Mouse (Mus musculus) embryo, embryonic 10.5 days (tissue): Measurements from ENCODE around the gene Ccdc122.
"Not testable (repeated sequence)": the region's sequence is repeated elsewhere in the genome, so short reads cannot be mapped to it uniquely, and the experiment has no call there.

Experiments used
- DNase-seq: peaks from one replicate; pipeline ENCODE4 v3.0.0-alpha.2; 2015; ENCODE audit warnings: low spot score

Gene Ccdc122

GRCm38 (mm10) chr14:77036226-77037046 lies at the start of gene Ccdc122, which contains the start of gene Lacc1:
Gene Ccdc122, plus strand, starts transcription at chr14:77036772.
Gene Lacc1, minus strand, starts transcription at chr14:77036904.
- DNase-seq = peak; percentile 77

DNA sequence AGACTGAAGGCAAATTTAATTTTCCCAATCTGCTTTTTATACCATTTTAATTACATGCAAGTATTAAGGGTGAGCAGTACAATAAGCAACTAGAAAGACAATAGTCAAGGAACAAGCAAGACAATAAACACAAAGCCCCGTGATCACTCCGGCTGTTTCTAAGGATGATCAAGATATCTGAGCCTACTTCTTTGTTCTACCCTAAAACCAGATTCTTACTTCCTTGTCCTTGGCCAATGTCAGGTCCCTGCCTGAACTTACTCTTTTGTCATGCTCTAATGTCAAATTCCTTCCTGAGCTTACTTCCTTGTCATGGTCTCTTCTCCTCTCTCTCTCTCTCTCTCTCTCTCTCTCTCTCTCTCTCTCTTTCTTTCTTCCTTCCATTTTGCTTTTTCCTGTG lies 46.2 kb upstream of the Ccdc122 start:
- DNase-seq = not testable (repeated sequence)

DNA sequence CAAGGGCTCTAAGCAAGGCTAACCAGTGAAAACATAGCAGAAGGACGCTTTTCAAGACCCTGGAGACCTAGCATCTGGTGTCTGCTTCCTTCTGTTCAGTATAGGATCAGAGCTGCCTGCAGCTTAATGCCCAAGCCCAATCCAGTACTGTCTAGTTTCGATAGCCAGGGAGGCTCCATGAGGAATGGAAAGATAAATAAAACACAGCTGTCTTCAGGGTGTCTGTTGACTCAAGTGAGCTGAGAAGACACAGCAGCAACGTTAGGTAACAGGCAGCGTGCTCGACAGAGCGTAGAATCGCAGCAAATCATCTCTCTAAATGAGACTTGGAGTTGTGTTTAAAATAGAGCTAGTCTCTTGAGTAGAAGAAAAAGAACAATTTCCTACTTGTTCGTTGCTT lies 31.8 kb upstream of the Ccdc122 start:
- peak; percentile 49 for DNase-seq

DNA sequence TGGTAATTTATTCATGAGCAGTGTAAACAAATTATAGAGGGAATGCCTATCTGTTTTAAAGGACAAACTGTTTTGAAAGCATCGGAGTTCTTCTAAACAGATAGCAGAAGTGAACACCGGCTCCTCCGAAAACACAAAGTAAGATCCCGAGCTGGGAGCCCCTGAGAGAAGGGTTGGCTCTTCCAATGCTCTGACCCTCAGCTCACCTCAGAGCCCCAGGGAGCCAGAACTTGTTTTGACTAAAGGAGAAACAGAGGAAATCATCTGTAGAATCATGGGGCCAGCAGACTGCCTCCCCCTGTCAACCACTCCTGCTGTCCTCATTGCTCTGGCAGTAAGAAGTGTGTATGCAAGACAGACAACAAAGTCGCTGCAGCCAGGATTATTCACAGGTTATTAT lies 31.0 kb upstream of the Ccdc122 start:
- DNase-seq = peak; percentile 50

DNA sequence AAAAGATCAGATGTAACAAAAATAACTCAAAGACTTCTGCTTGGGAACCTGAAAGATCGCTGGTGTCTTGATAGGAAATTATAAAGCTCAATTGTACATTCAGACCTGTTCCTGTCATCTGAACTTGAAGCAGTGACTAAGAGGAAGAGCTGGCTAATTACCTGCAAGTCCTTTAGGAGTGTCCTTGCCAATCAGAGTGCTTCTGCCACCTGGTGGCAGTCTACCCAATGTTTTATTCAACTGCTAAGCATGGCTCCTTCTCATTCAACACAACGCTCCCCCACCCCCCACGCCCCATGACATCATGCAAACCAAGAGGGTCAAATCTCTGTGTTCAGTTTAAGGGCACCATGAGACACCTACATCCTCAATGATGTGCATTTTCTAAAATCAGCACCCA lies 28.3 kb upstream of the Ccdc122 start:
- DNase-seq = peak; percentile 87

GRCm38 (mm10) chr14:77011804-77012203 lies 24.8 kb upstream of the Ccdc122 start:
- DNase-seq = peak; percentile 89

DNA sequence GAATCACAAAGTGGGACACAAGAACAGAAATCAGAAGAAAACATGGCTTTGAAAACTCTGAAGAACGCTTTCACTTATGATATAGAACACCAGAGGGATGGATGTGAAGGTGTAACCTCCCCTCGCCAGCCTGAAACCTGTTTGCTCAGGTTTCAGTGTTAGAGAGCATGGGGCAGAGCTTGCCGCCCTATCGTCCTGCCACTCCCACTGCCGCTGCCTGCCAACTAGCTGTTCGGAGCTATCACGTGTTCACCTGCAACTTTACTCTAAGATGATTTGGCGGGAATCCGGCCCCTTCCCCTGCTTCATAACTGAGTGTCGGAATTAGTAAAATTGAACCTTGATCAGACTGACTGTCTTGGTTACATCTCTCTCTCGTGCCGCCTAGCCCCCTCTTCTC lies 19.8 kb upstream of the Ccdc122 start:
- DNase-seq = not testable (repeated sequence)

- DNase-seq = no peak
Measured at GRCm38 (mm10) chr14:77017211-77017610, 19.4 kb upstream of the Ccdc122 start.

DNA sequence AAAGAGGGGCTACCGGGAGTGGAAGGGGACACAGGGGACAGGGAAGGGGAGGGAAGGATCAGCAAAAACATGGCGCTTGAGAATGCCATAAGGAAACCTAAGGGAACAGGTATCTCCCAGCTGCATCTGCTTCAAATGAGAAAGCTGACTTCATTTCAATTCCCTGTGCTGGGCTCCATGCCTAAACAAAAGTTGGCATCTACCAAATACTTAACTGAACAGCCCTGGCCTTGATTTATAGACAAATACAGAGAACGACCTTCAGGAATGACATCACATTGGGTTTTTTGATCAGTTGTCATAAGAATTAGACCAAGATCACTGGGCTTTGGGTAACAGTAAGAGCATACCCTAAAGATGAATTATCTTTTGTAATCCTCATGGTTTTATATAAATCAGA lies 12.1 kb upstream of the Ccdc122 start:
- DNase-seq = no peak

GRCm38 (mm10) chr14:77029319-77030054 lies 7.1 kb upstream of the Ccdc122 start:
- no peak for DNase-seq

DNA sequence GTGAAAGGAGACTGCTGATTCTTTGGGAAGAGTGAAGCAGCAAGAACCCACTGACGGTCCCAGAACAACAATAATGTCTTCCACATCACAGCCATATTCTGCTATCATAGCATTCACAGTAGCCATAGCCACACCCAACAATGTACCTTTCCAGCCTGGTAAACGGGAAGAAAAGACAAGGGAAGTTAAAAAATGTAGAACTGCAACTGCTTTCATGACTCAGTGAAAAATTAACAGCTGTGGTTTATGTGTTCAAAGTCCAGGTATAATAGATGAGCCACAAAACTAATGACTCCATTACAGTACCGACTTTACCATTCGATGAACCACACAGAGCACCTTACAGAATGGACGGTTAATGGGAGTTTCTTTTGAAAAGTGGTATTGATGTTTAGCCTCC lies 5.8 kb upstream of the Ccdc122 start:
- DNase-seq = no peak

DNA sequence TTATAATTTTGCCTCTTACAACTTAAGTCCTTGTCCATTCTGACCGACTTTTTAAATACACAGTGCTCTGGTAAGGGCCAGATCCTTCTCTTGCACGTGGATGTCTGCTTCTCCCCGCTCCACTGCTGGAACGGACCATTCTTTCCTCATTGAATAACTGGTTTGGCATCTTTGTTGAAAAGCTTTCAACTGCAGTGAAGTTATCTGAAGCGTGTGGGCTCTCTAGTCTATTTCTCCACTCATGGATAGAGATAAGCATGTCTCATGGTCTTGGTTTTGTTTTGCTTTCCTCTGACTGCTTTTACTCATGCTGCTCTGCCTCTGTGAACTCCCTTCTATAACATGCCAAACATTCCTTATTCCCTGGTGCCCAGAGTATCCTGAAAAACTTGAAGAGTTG lies 4.1 kb upstream of the Ccdc122 start:
- no peak for DNase-seq

- DNase-seq = no peak
Measured at GRCm38 (mm10) chr14:77033391-77033790, 3.2 kb upstream of the Ccdc122 start.

DNA sequence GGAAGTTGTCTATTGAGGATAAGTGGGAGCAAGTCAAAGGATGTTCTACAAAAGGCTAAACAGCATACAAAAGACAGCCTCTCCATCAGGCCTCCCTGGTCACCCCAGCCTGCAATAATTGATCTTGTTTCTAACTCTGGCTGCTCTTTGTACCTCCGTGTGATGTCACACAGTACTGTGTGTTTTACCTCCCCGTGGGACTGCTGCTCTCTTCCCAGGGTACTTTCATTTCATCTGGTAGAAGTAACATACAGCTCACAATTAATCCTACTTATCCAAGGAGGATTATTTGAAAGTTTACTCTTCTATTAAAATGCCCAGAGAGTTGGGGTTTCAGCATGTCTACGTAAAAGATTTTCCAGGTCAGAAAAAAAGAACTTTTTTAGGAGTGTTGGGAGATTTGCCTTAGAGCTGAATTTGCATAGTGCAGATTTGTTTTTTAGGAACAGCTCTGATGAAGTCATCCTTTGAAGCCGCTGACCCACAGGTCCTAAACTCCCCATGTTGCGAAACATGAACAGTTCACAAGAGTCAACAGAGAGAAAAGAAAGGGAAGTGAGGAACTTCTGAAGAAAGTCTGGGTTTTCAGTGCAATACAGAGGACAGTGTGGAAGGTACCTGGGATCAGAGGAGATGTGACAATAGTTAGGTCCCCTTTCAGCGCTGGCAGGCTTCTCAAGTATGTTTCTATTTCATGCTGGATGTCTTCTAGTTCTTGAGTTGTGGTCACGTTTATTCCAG lies 2.2 kb upstream of the Ccdc122 start:
- DNase-seq = peak; percentile 13

GRCm38 (mm10) chr14:77034970-77035369 lies 1.6 kb upstream of the Ccdc122 start:
- DNase-seq = no peak

- DNase-seq = no peak
Measured at GRCm38 (mm10) chr14:77037330-77037729, 758 bp downstream of the Ccdc122 start.

DNA sequence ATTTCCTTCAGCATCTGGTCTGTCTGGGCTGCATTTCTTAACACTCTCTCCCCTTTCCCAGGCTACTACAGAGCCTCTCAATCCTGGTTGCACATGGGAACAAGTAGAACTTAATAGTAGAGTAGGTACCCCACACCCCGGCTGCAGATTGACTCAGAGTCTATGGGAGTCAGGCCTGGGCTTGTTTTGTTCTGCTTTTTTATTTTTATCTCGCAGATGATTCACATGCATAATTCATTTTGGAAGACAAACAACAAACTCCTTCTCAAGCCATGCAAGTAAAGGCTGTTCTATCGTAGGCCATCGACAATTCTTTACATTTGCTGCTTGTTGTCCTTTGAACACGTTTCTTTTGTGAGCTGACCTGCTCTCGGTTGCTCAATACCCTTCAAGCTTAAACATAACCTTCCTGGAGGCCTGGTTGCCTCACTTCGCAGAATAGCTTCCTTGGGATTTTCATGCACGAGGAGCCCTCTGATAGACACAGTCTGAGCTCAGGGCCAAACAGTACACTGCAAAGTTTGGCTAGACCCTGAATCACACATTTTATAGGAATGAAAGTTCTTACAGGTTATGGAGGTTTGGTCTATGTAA lies 1.4 kb downstream of the Ccdc122 start:
- DNase-seq = no peak

- DNase-seq = no peak
Measured at GRCm38 (mm10) chr14:77053288-77053687, 16.7 kb downstream of the Ccdc122 start.

DNA sequence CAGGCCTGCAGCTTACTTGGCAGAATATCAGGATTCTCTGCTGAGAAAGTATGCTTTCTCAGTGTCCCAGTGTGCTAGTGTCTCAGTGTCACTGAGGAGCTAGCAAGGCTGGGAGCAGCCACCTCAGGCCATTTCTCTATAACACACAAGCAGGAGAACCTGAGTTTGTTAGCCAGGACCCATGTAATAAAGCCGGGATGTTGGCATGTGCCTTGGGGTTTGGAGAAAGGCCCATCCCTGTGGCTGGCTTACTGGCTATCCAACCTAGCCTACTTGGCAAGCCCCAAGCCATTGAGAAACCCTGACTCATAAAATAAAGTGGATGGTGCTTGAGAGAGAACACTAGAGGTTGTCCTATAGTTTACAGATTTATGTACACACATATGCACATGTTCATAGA lies 32.8 kb downstream of the Ccdc122 start:
- DNase-seq = no peak

- no peak for DNase-seq
Measured at GRCm38 (mm10) chr14:77081248-77081647, 44.7 kb downstream of the Ccdc122 start.

DNA sequence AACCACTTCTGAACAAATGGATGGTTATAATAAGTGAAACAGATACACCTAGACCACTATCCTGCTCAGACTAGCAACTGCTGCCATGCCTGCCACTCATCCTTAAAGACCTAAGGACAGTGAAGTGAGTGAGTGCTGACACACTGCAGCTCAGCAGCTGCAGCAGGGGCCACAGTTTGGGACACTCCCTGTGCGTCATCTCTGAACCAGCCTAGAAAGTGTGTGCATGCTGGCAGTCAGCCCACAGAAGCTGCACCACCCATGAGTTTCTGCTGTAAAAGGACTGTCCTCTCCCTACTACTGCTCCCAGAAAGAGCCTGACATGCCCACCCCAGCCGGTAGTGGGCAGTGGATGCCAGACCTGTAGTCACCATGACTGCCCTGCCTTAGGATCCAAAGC lies 63.7 kb downstream of the Ccdc122 start:
- no peak for DNase-seq

GRCm38 (mm10) chr14:77110622-77111021 lies 74.0 kb downstream of the Ccdc122 start:
- DNase-seq = not testable (repeated sequence)
